Mouse (Mus musculus): ENCODE results near the gene Cd68.
A peak's percentile ranks its signal among the peaks of the same experiment; 100 is the strongest.

Gene Cd68

GRCm38 (mm10) chr11:69666665-69667005 lies 682 bp upstream of the Cd68 start:
- no peak for DNase-seq (ENCODE audit: low read depth, low spot score)

- DNase-seq (ENCODE audit: low read depth, low spot score), result no peak
These were observed 444 bp downstream of the Cd68 start for GRCm38 (mm10) chr11:69665457-69665960.

GRCm38 (mm10) chr11:69664841-69665240 lies 1.1 kb downstream of the Cd68 start:
- no peak for DNase-seq (ENCODE audit: low read depth, low spot score)

GRCm38 (mm10) chr11:69663795-69664194 lies 2.2 kb downstream of the Cd68 start:
- DNase-seq (ENCODE audit: low read depth, low spot score), result no peak

GRCm38 (mm10) chr11:69662967-69663671 lies 2.8 kb downstream of the Cd68 start:
- DNase-seq (ENCODE audit: low read depth, low spot score), result no peak

GRCm38 (mm10) chr11:69662213-69662966 lies 3.6 kb downstream of the Cd68 start, which contains the start of gene Mpdu1:
Gene Mpdu1, minus strand, starts transcription at chr11:69662642.
- peak; percentile 99 for DNase-seq (ENCODE audit: low read depth, low spot score)

GRCm38 (mm10) chr11:69661221-69661881 lies 4.6 kb downstream of the Cd68 start:
- DNase-seq (ENCODE audit: low read depth, low spot score), result no peak

- DNase-seq (ENCODE audit: low read depth, low spot score), result no peak
These were observed 8.5 kb downstream of the Cd68 start for GRCm38 (mm10) chr11:69657462-69657881.

GRCm38 (mm10) chr11:69656617-69657461 lies 9.1 kb downstream of the Cd68 start:
- peak; percentile 64 for DNase-seq (ENCODE audit: low read depth, low spot score)

GRCm38 (mm10) chr11:69656065-69656455 lies 9.9 kb downstream of the Cd68 start:
- no peak for DNase-seq (ENCODE audit: low read depth, low spot score)

GRCm38 (mm10) chr11:69655264-69656064 lies 10.5 kb downstream of the Cd68 start, which contains the start of gene Sox15:
Gene Sox15, plus strand, starts transcription at chr11:69655314.
- DNase-seq (ENCODE audit: low read depth, low spot score), result peak; percentile 34

GRCm38 (mm10) chr11:69654760-69655159 lies 11.2 kb downstream of the Cd68 start:
- DNase-seq (ENCODE audit: low read depth, low spot score), result no peak

- no peak for DNase-seq (ENCODE audit: low read depth, low spot score)
These were observed 12.6 kb downstream of the Cd68 start for GRCm38 (mm10) chr11:69653399-69653798.

- DNase-seq (ENCODE audit: low read depth, low spot score), result no peak
These were observed 20.1 kb downstream of the Cd68 start for GRCm38 (mm10) chr11:69645860-69646259.

- no peak for DNase-seq (ENCODE audit: low read depth, low spot score)
These were observed 30.5 kb downstream of the Cd68 start for GRCm38 (mm10) chr11:69635471-69635870.

GRCm38 (mm10) chr11:69633128-69633866 lies 32.7 kb downstream of the Cd68 start:
- DNase-seq (ENCODE audit: low read depth, low spot score), result peak; percentile 57

- peak; percentile 97 for DNase-seq (ENCODE audit: low read depth, low spot score)
These were observed 33.5 kb downstream of the Cd68 start, which contains the start of gene Fxr2 for GRCm38 (mm10) chr11:69632284-69633089. Gene Fxr2, plus strand, starts transcription at chr11:69632990.

GRCm38 (mm10) chr11:69629802-69630201 lies 36.2 kb downstream of the Cd68 start:
- DNase-seq (ENCODE audit: low read depth, low spot score), result peak; percentile 56

GRCm38 (mm10) chr11:69628286-69628685 lies 37.7 kb downstream of the Cd68 start:
- peak; percentile 78 for DNase-seq (ENCODE audit: low read depth, low spot score)

All from A20 (cell line).